Mouse (Mus musculus) thymus, postnatal 25 days (tissue): ENCODE results near the gene Robo4.

Source experiments
- DNase-seq: peaks from one replicate; pipeline ENCODE4 v3.0.0; 2022

Robo4 gene

GRCm38 (mm10) chr9:37455868-37456267 lies 54.2 kb downstream of the Robo4 start:
- no peak for DNase-seq

GRCm38 (mm10) chr9:37456481-37456910 lies 54.8 kb downstream of the Robo4 start:
- no peak for DNase-seq

- no peak for DNase-seq
Measured at GRCm38 (mm10) chr9:37457151-37457550, 55.5 kb downstream of the Robo4 start.

- DNase-seq: no peak
Measured at GRCm38 (mm10) chr9:37459665-37460042, 58.0 kb downstream of the Robo4 start.

GRCm38 (mm10) chr9:37460043-37460960 lies 58.6 kb downstream of the Robo4 start:
- DNase-seq: no peak

- no peak for DNase-seq
Measured at GRCm38 (mm10) chr9:37460961-37461340, 59.3 kb downstream of the Robo4 start.

- DNase-seq: no peak
Measured at GRCm38 (mm10) chr9:37461571-37461970, 59.9 kb downstream of the Robo4 start.

GRCm38 (mm10) chr9:37462764-37463163 lies 61.1 kb downstream of the Robo4 start:
- peak; percentile 31 for DNase-seq
